Mouse (Mus musculus) kidney, postnatal 14 days (tissue): ENCODE data around the gene Ly86.

Source experiments
- DNase-seq: peaks from one replicate; pipeline ENCODE4 v3.0.0; 2022; ENCODE audit warnings: mixed read lengths

Ly86 gene

GRCm38 (mm10) chr13:37344909-37345772, at the start of gene Ly86:
Gene Ly86, plus strand, starts transcription at chr13:37345208.
- no peak for DNase-seq

GRCm38 (mm10) chr13:37297886-37298285, 47.1 kb upstream of the Ly86 start:
- no peak for DNase-seq

GRCm38 (mm10) chr13:37298856-37299255, 46.2 kb upstream of the Ly86 start:
- DNase-seq, result peak; percentile 6

- DNase-seq, result no peak
Measured at GRCm38 (mm10) chr13:37302877-37303276, 42.1 kb upstream of the Ly86 start.

- DNase-seq, result no peak
Measured at GRCm38 (mm10) chr13:37308006-37308405, 37.0 kb upstream of the Ly86 start.

- DNase-seq, result no peak
Measured at GRCm38 (mm10) chr13:37309296-37309695, 35.7 kb upstream of the Ly86 start.

GRCm38 (mm10) chr13:37310331-37310730, 34.7 kb upstream of the Ly86 start:
- no peak for DNase-seq

- no peak for DNase-seq
Measured at GRCm38 (mm10) chr13:37311555-37312221, 33.3 kb upstream of the Ly86 start.

- DNase-seq, result peak; percentile 91
Measured at GRCm38 (mm10) chr13:37312222-37312928, 32.6 kb upstream of the Ly86 start.

GRCm38 (mm10) chr13:37312951-37313350, 32.1 kb upstream of the Ly86 start:
- DNase-seq, result no peak

- peak; percentile 36 for DNase-seq
Measured at GRCm38 (mm10) chr13:37325504-37325903, 19.5 kb upstream of the Ly86 start.

- no peak for DNase-seq
Measured at GRCm38 (mm10) chr13:37329747-37330146, 15.3 kb upstream of the Ly86 start.

- DNase-seq, result no peak
Measured at GRCm38 (mm10) chr13:37330971-37331370, 14.0 kb upstream of the Ly86 start.

GRCm38 (mm10) chr13:37332779-37333543, 12.0 kb upstream of the Ly86 start:
- DNase-seq, result no peak

- no peak for DNase-seq
Measured at GRCm38 (mm10) chr13:37333544-37333870, 11.5 kb upstream of the Ly86 start.

- DNase-seq, result no peak
Measured at GRCm38 (mm10) chr13:37337269-37337668, 7.7 kb upstream of the Ly86 start.

- DNase-seq, result no peak
Measured at GRCm38 (mm10) chr13:37337871-37338270, 7.1 kb upstream of the Ly86 start.

GRCm38 (mm10) chr13:37342804-37343203, 2.2 kb upstream of the Ly86 start:
- no peak for DNase-seq

GRCm38 (mm10) chr13:37345823-37346222, 815 bp downstream of the Ly86 start:
- DNase-seq, result no peak

- DNase-seq, result no peak
Measured at GRCm38 (mm10) chr13:37347871-37348595, 3.0 kb downstream of the Ly86 start.

GRCm38 (mm10) chr13:37349051-37349450, 4.0 kb downstream of the Ly86 start:
- no peak for DNase-seq

- peak; percentile 12 for DNase-seq
Measured at GRCm38 (mm10) chr13:37353016-37353415, 8.0 kb downstream of the Ly86 start.
